Mouse (Mus musculus) lung, postnatal 0 days (tissue): ENCODE measurements at regions not wholly inside any gene's neighbourhood (a gene's known extent, or its start where the extent isn't known, plus 50 kb on each side); places are given as distances from the start of the nearest gene placed in this dataset.

Experiments used
- CTCF ChIP-seq: IDR thresholded peaks from 2 replicates; pipeline ENCODE4 v1.5.1; 2016; ENCODE audit warnings: antibody characterized with exemption, mild to moderate bottlenecking
- EP300 ChIP-seq: IDR thresholded peaks from 2 replicates; pipeline ENCODE4 v1.6.1; 2016; ENCODE audit warnings: antibody characterized with exemption, mild to moderate bottlenecking, control low read depth

DNA sequence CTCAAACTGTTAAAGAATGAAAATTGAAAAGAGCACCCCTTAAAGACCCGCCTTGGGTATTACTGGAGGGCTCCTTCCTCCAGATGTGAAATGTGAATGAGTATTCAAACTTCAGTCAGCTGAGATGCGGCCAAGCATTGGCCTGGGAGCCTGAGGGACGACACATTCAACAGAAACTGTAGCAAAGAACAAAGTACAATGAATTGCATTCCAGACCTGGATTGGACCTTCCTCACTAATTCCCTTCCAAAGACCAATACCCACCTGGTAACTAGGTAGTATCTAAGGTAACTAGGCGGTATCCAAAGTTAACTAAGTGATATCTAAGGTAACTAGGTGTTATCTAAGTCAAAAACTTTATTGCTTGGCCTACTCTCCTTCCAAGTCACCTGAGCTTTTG lies 193.7 kb upstream of the Mkln1 start:
- TF ChIP-seq EP300 (no peak), CTCF (no peak)
